Comparison of ENCODE assay signal across 39 mouse cellular contexts in genomic region chr4:107129373-107129772, GRCm38 (mm10). TPM values are rescaled to one million over a fixed set of nuclear protein-coding genes. Genes with fewer than 3 reads are reported as not detected.
A peak's percentile ranks its signal among the peaks of the same experiment; 100 is the strongest.
DNase-seq lines count a peak whose midpoint lies in the region; ATAC-seq and TF ChIP-seq lines count a peak whose summit lies in the region.
"Had no signal": no experiment of that assay in that cellular context is flagged by ENCODE, and none has a peak within 500 bp of the region (broad histone marks: within the 10 kb centered on the region; RNA-seq: fewer than 3 reads in every experiment).

No protein-coding gene starts in this region.

- no peak for TF ChIP-seq POLR2A in CH12.LX (IDR thresholded peaks at IDR 0.05; ENCODE audit: low read depth, low read length)

- TF ChIP-seq CTCF in CH12.LX (conservative IDR thresholded peaks at IDR 0.05 in 1 of 2, IDR thresholded peaks at IDR 0.05 in 1 of 2; ENCODE audit: low read depth in 2 of 2, low read length in 2 of 2) = no peak

- dilution Hi-C loops in CH12.LX (cut with MboI; ENCODE audit: extremely low pct_ligation_motif_present, extremely low pct_unique_long_range_greater_than_20kb, low sequenced_read_pairs) = no loop called here

- H3K9ac ChIP-seq in hindbrain, embryonic 16.5 days (ENCODE audit: low read depth, low read length) = no peak overlapping the region
- no peak overlapping the region for H3K9ac ChIP-seq in CH12.LX (ENCODE audit: insufficient read depth, low read depth)
- H3K9ac ChIP-seq: embryonic facial prominence, embryonic 15.5 days; forebrain, embryonic 13.5 days; heart, embryonic 12.5 days; hindbrain, embryonic 15.5 days; kidney, embryonic 15.5 days; liver, embryonic 15.5 days; lung, embryonic 15.5 days; midbrain, embryonic 12.5 days; neural tube, embryonic 15.5 days had no signal

- 80% methylated on average over 8 of the region's 8 CpGs for WGBS in hindbrain, embryonic 10.5 days
- 78% methylated on average over 8 of the region's 8 CpGs for WGBS in hindbrain, embryonic 16.5 days
- 82% methylated on average over 8 of the region's 8 CpGs for WGBS in limb, embryonic 10.5 days

- no peaks in the 10 kb centered on the region for H3K9me3 ChIP-seq in hindbrain, embryonic 10.5 days
- no peaks in the 10 kb centered on the region for H3K9me3 ChIP-seq in hindbrain, embryonic 16.5 days (ENCODE audit: control insufficient read depth, low read length)
- H3K9me3 ChIP-seq in CH12.LX (replicated peaks; ENCODE audit: low read length) = no peaks in the 10 kb centered on the region
- no peaks in the 10 kb centered on the region for H3K9me3 ChIP-seq in limb, embryonic 10.5 days (replicated peaks)
- H3K9me3 ChIP-seq: embryonic facial prominence, embryonic 10.5 days; embryonic facial prominence, embryonic 15.5 days; forebrain, embryonic 13.5 days; heart, embryonic 12.5 days; hindbrain, embryonic 15.5 days; kidney, embryonic 15.5 days; liver, embryonic 15.5 days; lung, embryonic 15.5 days; midbrain, embryonic 12.5 days; neural tube, embryonic 15.5 days had no signal

- no peak overlapping the region for H3K4me3 ChIP-seq in hindbrain, embryonic 10.5 days
- H3K4me3 ChIP-seq in hindbrain, embryonic 16.5 days (ENCODE audit: low read length) = no peak overlapping the region
- H3K4me3 ChIP-seq in CH12.LX (replicated peaks in 1 of 3; ENCODE audit: low read depth in 2 of 3, low read length in 2 of 3, poor library complexity in 1 of 3) = no peak overlapping the region
- no peak overlapping the region for H3K4me3 ChIP-seq in limb, embryonic 10.5 days
- H3K4me3 ChIP-seq: embryonic facial prominence, embryonic 10.5 days; embryonic facial prominence, embryonic 15.5 days; forebrain, embryonic 13.5 days; heart, embryonic 12.5 days; hindbrain, embryonic 15.5 days; kidney, embryonic 15.5 days; left cerebral cortex, adult 2 months; liver, embryonic 15.5 days; lung, embryonic 15.5 days; midbrain, embryonic 12.5 days; neural tube, embryonic 15.5 days had no signal

- in situ Hi-C loops in CH12.LX (cut with MboI; ENCODE audit: low pct_ligation_motif_present, low pct_unique_long_range_greater_than_20kb, low sequenced_read_pairs) = no loop called here

- H3K4me2 ChIP-seq in hindbrain, embryonic 16.5 days (ENCODE audit: low read length) = no peak overlapping the region
- H3K4me2 ChIP-seq in CH12.LX (ENCODE audit: insufficient read depth, low read depth, poor library complexity, severe bottlenecking) = peak overlapping the region; percentile 31; the same call in 1 of the 2 replicates
- H3K4me2 ChIP-seq: embryonic facial prominence, embryonic 15.5 days; forebrain, embryonic 13.5 days; heart, embryonic 12.5 days; hindbrain, embryonic 15.5 days; kidney, embryonic 15.5 days; liver, embryonic 15.5 days; lung, embryonic 15.5 days; midbrain, embryonic 12.5 days; neural tube, embryonic 15.5 days had no signal

- no peaks in the 10 kb centered on the region for H3K79me2 ChIP-seq in CH12.LX (replicated peaks; ENCODE audit: control insufficient read depth, extremely low read depth, insufficient read depth, poor library complexity, severe bottlenecking)

- peaks cover 65% of the 10 kb centered on the region for H3K4me1 ChIP-seq in hindbrain, embryonic 10.5 days (replicated peaks)
- peaks cover 3% of the 10 kb centered on the region; the same call in 1 of the 2 replicates for H3K4me1 ChIP-seq in hindbrain, embryonic 16.5 days (ENCODE audit: control insufficient read depth, insufficient read depth, low read depth, low read length)
- H3K4me1 ChIP-seq in CH12.LX (ENCODE audit: control insufficient read depth in 1 of 2, insufficient read depth in 2 of 2) = peaks cover 15 to 43% of the 10 kb centered on the region in 2 experiments
- H3K4me1 ChIP-seq in limb, embryonic 10.5 days = peaks cover 85% of the 10 kb centered on the region
- H3K4me1 ChIP-seq: lung, embryonic 15.5 days had no signal

- peak overlapping the region; percentile 64; the same call in 1 of the 2 replicates for H3K27ac ChIP-seq in hindbrain, embryonic 10.5 days
- H3K27ac ChIP-seq in hindbrain, embryonic 16.5 days (ENCODE audit: low read depth, low read length) = no peak overlapping the region
- no peak overlapping the region for H3K27ac ChIP-seq in CH12.LX (ENCODE audit: insufficient read depth, low read depth)
- peak overlapping the region; percentile 59 for H3K27ac ChIP-seq in limb, embryonic 10.5 days
- H3K27ac ChIP-seq: embryonic facial prominence, embryonic 15.5 days; hindbrain, embryonic 15.5 days; kidney, embryonic 15.5 days; left cerebral cortex, adult 2 months; liver, embryonic 15.5 days; lung, embryonic 15.5 days; neural tube, embryonic 15.5 days had no signal

- H3K27me3 ChIP-seq in hindbrain, embryonic 10.5 days (ENCODE audit: insufficient read depth, poor library complexity, severe bottlenecking) = peaks cover 5% of the 10 kb centered on the region; the same call in 1 of the 2 replicates
- no peaks in the 10 kb centered on the region for H3K27me3 ChIP-seq in hindbrain, embryonic 16.5 days (replicated peaks; ENCODE audit: control insufficient read depth, insufficient read depth, low read length)
- no peaks in the 10 kb centered on the region for H3K27me3 ChIP-seq in CH12.LX (replicated peaks)
- no peaks in the 10 kb centered on the region for H3K27me3 ChIP-seq in limb, embryonic 10.5 days (ENCODE audit: low read depth, poor library complexity, severe bottlenecking)
- H3K27me3 ChIP-seq: embryonic facial prominence, embryonic 15.5 days; forebrain, embryonic 13.5 days; hindbrain, embryonic 15.5 days; lung, embryonic 15.5 days; neural tube, embryonic 15.5 days; Patski had no signal

- no peak for TF ChIP-seq EP300 in CH12.LX (IDR thresholded peaks at IDR 0.05; ENCODE audit: low read length)

- no peak for ATAC-seq in hindbrain, embryonic 16.5 days
- ATAC-seq: Patski had no signal

- H3K36me3 ChIP-seq in hindbrain, embryonic 10.5 days = no peaks in the 10 kb centered on the region
- no peaks in the 10 kb centered on the region for H3K36me3 ChIP-seq in hindbrain, embryonic 16.5 days (ENCODE audit: control insufficient read depth, insufficient read depth, low read length)
- no peaks in the 10 kb centered on the region for H3K36me3 ChIP-seq in CH12.LX (replicated peaks in 1 of 2; ENCODE audit: control insufficient read depth in 1 of 2, insufficient read depth in 1 of 2, low read length in 1 of 2)
- no peaks in the 10 kb centered on the region for H3K36me3 ChIP-seq in limb, embryonic 10.5 days
- H3K36me3 ChIP-seq: embryonic facial prominence, embryonic 10.5 days; embryonic facial prominence, embryonic 15.5 days; heart, embryonic 12.5 days; hindbrain, embryonic 15.5 days; kidney, embryonic 15.5 days; liver, embryonic 15.5 days; lung, embryonic 15.5 days; midbrain, embryonic 12.5 days; neural tube, embryonic 15.5 days had no signal

- TF ChIP-seq RAD21 in CH12.LX (IDR thresholded peaks at IDR 0.05; ENCODE audit: low read depth, low read length) = no peak; the same call in none of the 2 replicates

- peak; percentile 22 for DNase-seq in adrenal gland, adult 8-10 months
- no peak for DNase-seq in adrenal gland, adult 18-20 months (ENCODE audit: low spot score in 2 of 2)
- DNase-seq in hindbrain, embryonic 10.5 days (ENCODE audit: low spot score) = no peak
- DNase-seq in CH12.LX (ENCODE audit: extremely low read depth) = peak; percentile 71
- no peak for DNase-seq in limb, embryonic 10.5 days (ENCODE audit: low spot score)
- DNase-seq in yolk sac, embryonic 10.5 days (ENCODE audit: low spot score) = no peak
- DNase-seq: cerebellum, adult 2 months; cerebellum, postnatal 14 days; gastrocnemius, postnatal 14 days; kidney, adult 18-20 months; lung, postnatal 36 days; retina, postnatal 1 day; right cerebral cortex, postnatal 14 days; thymus, postnatal 14 days had no signal

TF ChIP-seq in CH12.LX, 34 proteins besides CTCF, POLR2A, EP300 and RAD21:
- TF ChIP-seq TCF12 (IDR thresholded peaks at IDR 0.05; ENCODE audit: low read depth, low read length) (peak; percentile 32; the same call in 1 of the 2 replicates), MEF2A (IDR thresholded peaks at IDR 0.05; ENCODE audit: borderline replicate concordance, low read depth, low read length) (0 out of 2 replicates have a peak, but pooled peaks have one; percentile 22), ZNF384 (IDR thresholded peaks at IDR 0.05; ENCODE audit: low read depth, low read length) (no peak), JUN (IDR thresholded peaks at IDR 0.05; ENCODE audit: insufficient read depth, low read depth, low read length) (no peak)

RNA-seq across cellular contexts. Expression of gene Cdcp2, which starts 32.7 kb away (rescaled TPM):
- total RNA-seq in adrenal gland, adult 8-10 months (2022) = under 1 TPM; 0.09 to 0.14 (median 0.12) TPM
- not detected for total RNA-seq in adrenal gland, adult 18-20 months (2021)
- 0.30 TPM in 2 replicates for polyA plus RNA-seq in hindbrain, embryonic 10.5 days (2016; fragmentation: Nextera tagmentation; extraction: Ambion mirVana)
- polyA plus RNA-seq in hindbrain, embryonic 16.5 days (2015; fragmentation: Nextera tagmentation; extraction: Ambion mirVana) = 0.08 TPM in 1 of 2 replicates, not detected in the other
- total RNA-seq in CH12.LX (2012; rRNA removed) = 9.9 and 13.4 TPM in 2 replicates
- 6.6 and 6.9 TPM in 2 replicates for total RNA-seq in CH12.LX (2014; rRNA removed)
- 14.7 and 16.9 TPM in 2 replicates for polyA plus RNA-seq in CH12.LX (2012; ENCODE audit: insufficient read length, low read depth)
- polyA plus RNA-seq in limb, embryonic 10.5 days (2016; fragmentation: Nextera tagmentation; extraction: Ambion mirVana) = 0.11 TPM in 1 of 2 replicates, not detected in the other
- total RNA-seq: gastrocnemius, postnatal 14 days; granulocyte monocyte progenitor cell, adult 5-6 weeks; hematopoietic stem cell, adult 5-6 weeks; layer of hippocampus, adult 18-20 months; layer of hippocampus, postnatal 14 days; left cerebral cortex, adult 2 months; left cerebral cortex, postnatal 25 days; megakaryocyte, adult 5-6 weeks; MEL had no signal
- polyA plus RNA-seq: cerebellum, adult 2 months; embryonic facial prominence, embryonic 15.5 days; forebrain, embryonic 13.5 days; heart, embryonic 12.5 days; heart, postnatal 0 days; intestine, embryonic 14.5 days; liver, embryonic 15.5 days; lung, embryonic 15.5 days; neural tube, embryonic 15.5 days; Patski; small intestine, adult 2 months; stomach, embryonic 14.5 days; urinary bladder, adult 2 months had no signal

RNA-seq across cellular contexts. Expression of gene Tmem59, which starts 48.8 kb away (rescaled TPM):
- total RNA-seq in adrenal gland, adult 8-10 months (2022) = 100 to 1,000 TPM; 451 to 533 (median 471) TPM
- 100 to 1,000 TPM; 341 to 403 TPM for total RNA-seq in adrenal gland, adult 18-20 months (2021)
- polyA plus RNA-seq in hindbrain, embryonic 10.5 days (2016; fragmentation: Nextera tagmentation; extraction: Ambion mirVana) = 289 and 340 TPM in 2 replicates
- polyA plus RNA-seq in hindbrain, embryonic 16.5 days (2015; fragmentation: Nextera tagmentation; extraction: Ambion mirVana) = 383 and 394 TPM in 2 replicates
- total RNA-seq in CH12.LX (2012; rRNA removed) = 54.4 and 71.8 TPM in 2 replicates
- 50.7 and 57.2 TPM in 2 replicates for total RNA-seq in CH12.LX (2014; rRNA removed)
- 61.9 and 68.5 TPM in 2 replicates for polyA plus RNA-seq in CH12.LX (2012; ENCODE audit: insufficient read length, low read depth)
- 259 and 274 TPM in 2 replicates for polyA plus RNA-seq in limb, embryonic 10.5 days (2016; fragmentation: Nextera tagmentation; extraction: Ambion mirVana)

RNA-seq across cellular contexts. Expression of gene Tceanc2, which starts 49.5 kb away (rescaled TPM):
- total RNA-seq in adrenal gland, adult 8-10 months (2022) = 10 to 100 TPM; 23.3 to 31.5 (median 27.7) TPM
- total RNA-seq in adrenal gland, adult 18-20 months (2021) = 10 to 100 TPM; 21.0 to 27.7 TPM
- polyA plus RNA-seq in hindbrain, embryonic 10.5 days (2016; fragmentation: Nextera tagmentation; extraction: Ambion mirVana) = 23.1 and 30.2 TPM in 2 replicates
- 16.5 and 26.4 TPM in 2 replicates for polyA plus RNA-seq in hindbrain, embryonic 16.5 days (2015; fragmentation: Nextera tagmentation; extraction: Ambion mirVana)
- total RNA-seq in CH12.LX (2012; rRNA removed) (16.5 and 19.3 TPM in 2 replicates), CH12.LX (2014; rRNA removed) (24.8 and 35.4 TPM in 2 replicates)
- 34.8 and 39.4 TPM in 2 replicates for polyA plus RNA-seq in CH12.LX (2012; ENCODE audit: insufficient read length, low read depth)
- 22.9 and 30.2 TPM in 2 replicates for polyA plus RNA-seq in limb, embryonic 10.5 days (2016; fragmentation: Nextera tagmentation; extraction: Ambion mirVana)

Comparison
In these comparisons a context has a peak if more than half of its experiments do, and no peak if none do; other contexts are left out.
1. DNase-seq: peak in adrenal gland, adult 8-10 months (single experiment) and CH12.LX (single experiment); none in adrenal gland, adult 18-20 months (0 of 2), hindbrain, embryonic 10.5 days (single experiment), limb, embryonic 10.5 days (single experiment) and yolk sac, embryonic 10.5 days (single experiment).
2. H3K27ac ChIP-seq: peak in hindbrain, embryonic 10.5 days (single experiment) and limb, embryonic 10.5 days (single experiment); none in hindbrain, embryonic 16.5 days (single experiment) and CH12.LX (single experiment).
3. RNA of gene Cdcp2, which starts 32.7 kb away (polyA plus RNA-seq): 14.7 to 16.9 TPM in CH12.LX; 0.30 TPM in hindbrain, embryonic 10.5 days, 0.08 TPM in hindbrain, embryonic 16.5 days and 0.11 TPM in limb, embryonic 10.5 days; every median in the first group is over 10 times any median in the second.